Mouse (Mus musculus) liver, embryonic 14.5 days (tissue): ENCODE measurements at regions not wholly inside any gene's neighbourhood (a gene's known extent, or its start where the extent isn't known, plus 50 kb on each side); places are given as distances from the start of the nearest gene placed in this dataset.

Source experiments
- ATAC-seq: fragments of 200-750 bp; cut with Nextera tagmentation; 2 replicates; pipeline ENCODE4 v1.8.0; 2017; ENCODE audit warnings: moderate number of reproducible peaks, mild to moderate bottlenecking, moderate library complexity; ENCODE audit not compliant: insufficient read depth
- DNase-seq, 3 experiments: peaks; one replicate each; pipeline ENCODE4 v3.0.0-alpha.2; 2012 to 2013; ENCODE audit warnings: low read depth in 3 of 3, low spot score in 3 of 3
- H3K27ac ChIP-seq: fragments of 300-500 bp; sonication (generic); 2 replicates; pipeline ENCODE4 v1.5.1; 2014; ENCODE audit warnings: moderate library complexity, mild to moderate bottlenecking, control low read depth, inconsistent platforms
- H3K27me3 ChIP-seq: fragments of 300-500 bp; sonication (generic); 2 replicates; pipeline ENCODE4 v1.6.1; 2014; ENCODE audit warnings: mild to moderate bottlenecking, low read length, moderate library complexity; ENCODE audit not compliant: control insufficient read depth, insufficient read depth
- H3K36me3 ChIP-seq: fragments of 300-500 bp; sonication (generic); replicated peaks from 2 replicates; pipeline ENCODE4 v1.6.1; 2014; ENCODE audit warnings: low read depth; ENCODE audit not compliant: control insufficient read depth, insufficient read depth
- H3K4me1 ChIP-seq, 2 experiments: fragments of 200-500 bp in 1 of 2; fragments of 300-500 bp in 1 of 2; sonication (generic) in 1 of 2; replicated peaks; 2 replicates each; pipeline ENCODE4 v1.6.1; 2012 to 2014; ENCODE audit warnings: antibody characterized with exemption in 1 of 2, inconsistent platforms in 1 of 2, low read length in 1 of 2; ENCODE audit not compliant: control insufficient read depth in 2 of 2, insufficient read depth in 2 of 2
- H3K4me2 ChIP-seq: fragments of 300-500 bp; sonication (generic); 2 replicates; pipeline ENCODE4 v1.6.1; 2014; ENCODE audit warnings: low read depth, mild to moderate bottlenecking, control low read depth, moderate library complexity
- H3K4me3 ChIP-seq, 2 experiments: fragments of 200-500 bp in 1 of 2; fragments of 300-500 bp in 1 of 2; sonication (generic) in 1 of 2; 2 replicates each; pipeline ENCODE4 v1.5.1; 2012 to 2014; ENCODE audit warnings: low read depth in 2 of 2, low read length in 2 of 2, mild to moderate bottlenecking in 2 of 2, control low read depth in 1 of 2, inconsistent platforms in 1 of 2, moderate library complexity in 1 of 2; ENCODE audit not compliant: insufficient read depth in 1 of 2
- H3K9ac ChIP-seq: fragments of 300-500 bp; sonication (generic); replicated peaks from 2 replicates; pipeline ENCODE4 v1.6.1; 2014; ENCODE audit warnings: mild to moderate bottlenecking, control low read depth, moderate library complexity
- H3K9me3 ChIP-seq: fragments of 300-500 bp; sonication (generic); 2 replicates; pipeline ENCODE4 v1.6.1; 2016; ENCODE audit warnings: low read length, mixed read lengths; ENCODE audit not compliant: control insufficient read depth
- CTCF ChIP-seq: IDR thresholded peaks from 2 replicates; pipeline ENCODE4 v1.5.1; 2016; ENCODE audit warnings: antibody characterized with exemption, low read depth, control low read depth
- EP300 ChIP-seq: IDR thresholded peaks from 2 replicates; pipeline ENCODE4 v1.6.1; 2016; ENCODE audit warnings: antibody characterized with exemption, low read depth
- WGBS: fragments of 180-500 bp; shearing (Covaris S2); extraction: QIAGEN DNeasy Blood & Tissue Kit; methylation state at CpG from one replicate; pipeline ENCODE4 v1.1.7; 2014; ENCODE audit not compliant: insufficient replicate concordance; 5-methylcytosine and 5-hydroxymethylcytosine counted together

DNA sequence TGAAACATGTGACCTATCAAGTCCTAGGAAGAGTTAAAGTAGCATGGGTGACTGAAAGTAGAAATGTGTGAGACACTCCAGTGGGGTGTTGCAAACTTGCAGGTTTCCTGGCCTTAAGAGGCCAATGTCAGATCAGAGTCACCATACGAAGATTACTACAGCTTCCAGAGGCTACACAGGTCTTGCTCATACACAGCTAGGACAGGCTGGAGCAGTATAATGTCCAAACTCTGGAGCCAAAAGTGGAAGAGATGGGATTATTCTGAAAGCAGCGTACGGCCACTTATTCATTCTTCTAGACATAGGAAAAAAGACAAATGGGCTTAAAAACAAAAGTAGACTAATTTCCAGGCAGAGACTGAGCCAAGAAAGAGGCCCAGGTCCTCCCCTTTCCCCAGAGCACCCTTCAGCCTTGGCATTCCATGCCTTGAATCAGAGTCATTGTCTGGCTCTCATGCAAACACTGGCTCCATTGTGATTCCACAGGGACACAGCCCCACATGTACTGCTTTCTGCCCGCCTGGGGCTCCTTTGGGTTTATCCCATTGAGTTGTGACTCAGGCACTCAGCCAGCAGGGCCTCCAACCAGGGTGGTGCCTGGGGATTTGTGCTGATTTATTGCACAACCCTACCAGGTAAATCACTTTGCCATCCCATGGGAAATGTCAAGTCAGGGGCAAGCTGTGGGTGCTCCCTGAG, 94.5 kb downstream of the Rassf10 start:
- Histone ChIP-seq H3K9me3 (no peaks in the 10 kb centered on the region), H3K9ac (no peak overlapping the region), H3K4me2 (no peak overlapping the region), H3K4me3 (no peak overlapping the region), H3K36me3 (no peaks in the 10 kb centered on the region), H3K27ac (no peak overlapping the region), H3K27me3 (no peaks in the 10 kb centered on the region), H3K4me1 (peaks cover 0 to 3% of the 10 kb centered on the region in 2 experiments; a peak in 1 of 4 replicates)
- DNase-seq (no peak), ATAC-seq (no peak)
- no peak for TF ChIP-seq EP300
- TF ChIP-seq CTCF, result no peak
- 72% methylated on average over 4 of the region's 4 CpGs for WGBS

DNA sequence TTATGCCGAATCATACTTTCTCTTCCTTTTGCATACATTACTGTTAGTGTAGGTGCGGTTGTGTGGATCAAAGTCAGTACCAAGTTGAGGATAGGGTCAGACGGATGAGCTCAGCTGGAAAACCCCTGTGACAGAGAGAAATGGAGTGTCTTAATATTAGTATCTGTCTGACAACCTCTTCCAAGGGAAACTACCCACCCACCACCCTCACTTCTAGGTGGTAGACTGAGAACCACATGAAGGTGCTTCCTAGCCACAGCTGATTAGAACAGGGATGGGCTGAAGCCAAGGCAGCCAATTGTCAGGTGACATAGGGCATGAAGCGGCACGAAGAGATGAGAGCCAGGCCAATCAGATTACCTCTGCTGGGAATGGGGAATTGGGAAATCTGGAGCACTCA, 95.7 kb downstream of the Rassf10 start:
- Histone ChIP-seq H3K4me3 (no peak overlapping the region), H3K4me1 (peaks cover 0 to 3% of the 10 kb centered on the region in 2 experiments; a peak in 1 of 4 replicates), H3K36me3 (no peaks in the 10 kb centered on the region), H3K27me3 (no peaks in the 10 kb centered on the region), H3K9ac (no peak overlapping the region), H3K9me3 (no peaks in the 10 kb centered on the region), H3K27ac (no peak overlapping the region), H3K4me2 (no peak overlapping the region)
- 62% methylated on average over 5 of the region's 5 CpGs for WGBS
- DNase-seq, result no peak
- TF ChIP-seq EP300 (no peak), CTCF (no peak)
- no peak for ATAC-seq

DNA sequence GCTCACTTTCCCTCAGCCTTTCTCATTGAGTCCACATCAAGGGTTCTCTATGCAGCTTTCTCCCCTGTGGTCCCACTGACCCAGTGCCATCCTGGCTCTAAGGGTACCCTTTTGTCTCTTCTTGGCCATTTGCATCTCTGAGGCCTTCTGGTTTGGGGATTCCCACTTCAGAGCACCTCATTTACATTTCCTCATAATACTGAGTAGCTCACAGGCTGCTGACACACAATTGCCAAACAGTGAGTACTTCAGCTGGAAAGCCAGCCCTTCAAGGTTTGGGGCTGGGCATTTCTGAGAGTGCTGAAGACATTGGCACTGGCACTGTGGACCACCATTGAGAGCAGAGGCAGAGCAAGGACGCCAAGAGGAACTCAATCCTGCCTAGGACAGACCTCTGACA, 99.2 kb downstream of the Rassf10 start:
- TF ChIP-seq CTCF, result no peak
- WGBS, result 14% methylated on average over 1 of the region's 1 CpGs
- Histone ChIP-seq H3K9ac (no peak overlapping the region), H3K4me3 (no peak overlapping the region), H3K27ac (no peak overlapping the region), H3K4me2 (no peak overlapping the region), H3K4me1 (no peaks in the 10 kb centered on the region), H3K9me3 (no peaks in the 10 kb centered on the region), H3K36me3 (no peaks in the 10 kb centered on the region), H3K27me3 (no peaks in the 10 kb centered on the region)
- DNase-seq (no peak), ATAC-seq (no peak)

DNA sequence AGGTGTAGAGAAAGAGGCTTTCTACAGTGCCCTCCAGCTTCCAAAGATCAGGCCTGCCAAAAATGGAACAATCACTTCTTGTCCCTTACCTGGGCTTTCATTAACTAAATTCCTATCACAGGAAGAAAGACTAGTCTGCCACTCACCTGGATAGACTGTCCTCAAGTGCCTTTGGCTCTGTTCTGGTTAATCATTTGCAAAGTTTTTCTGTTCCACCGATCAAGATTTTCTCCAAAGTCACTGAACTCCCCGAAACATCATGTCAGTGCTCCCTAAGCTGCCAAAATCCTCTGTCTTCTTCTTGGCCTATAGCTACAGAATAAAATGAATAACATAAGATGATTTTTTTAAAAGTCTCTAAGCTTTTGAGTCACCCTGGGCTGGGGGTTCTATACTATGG, 102.7 kb downstream of the Rassf10 start:
- Histone ChIP-seq H3K27me3 (no peaks in the 10 kb centered on the region), H3K36me3 (no peaks in the 10 kb centered on the region), H3K4me1 (peaks cover 0 to 8% of the 10 kb centered on the region in 2 experiments; a peak in 2 of 4 replicates), H3K9me3 (no peaks in the 10 kb centered on the region), H3K4me2 (no peak overlapping the region), H3K4me3 (no peak overlapping the region), H3K9ac (no peak overlapping the region), H3K27ac (no peak overlapping the region)
- no peak for ATAC-seq
- TF ChIP-seq CTCF (no peak), EP300 (no peak)
- WGBS, result 63% methylated on average over 2 of the region's 2 CpGs
- no peak for DNase-seq

DNA sequence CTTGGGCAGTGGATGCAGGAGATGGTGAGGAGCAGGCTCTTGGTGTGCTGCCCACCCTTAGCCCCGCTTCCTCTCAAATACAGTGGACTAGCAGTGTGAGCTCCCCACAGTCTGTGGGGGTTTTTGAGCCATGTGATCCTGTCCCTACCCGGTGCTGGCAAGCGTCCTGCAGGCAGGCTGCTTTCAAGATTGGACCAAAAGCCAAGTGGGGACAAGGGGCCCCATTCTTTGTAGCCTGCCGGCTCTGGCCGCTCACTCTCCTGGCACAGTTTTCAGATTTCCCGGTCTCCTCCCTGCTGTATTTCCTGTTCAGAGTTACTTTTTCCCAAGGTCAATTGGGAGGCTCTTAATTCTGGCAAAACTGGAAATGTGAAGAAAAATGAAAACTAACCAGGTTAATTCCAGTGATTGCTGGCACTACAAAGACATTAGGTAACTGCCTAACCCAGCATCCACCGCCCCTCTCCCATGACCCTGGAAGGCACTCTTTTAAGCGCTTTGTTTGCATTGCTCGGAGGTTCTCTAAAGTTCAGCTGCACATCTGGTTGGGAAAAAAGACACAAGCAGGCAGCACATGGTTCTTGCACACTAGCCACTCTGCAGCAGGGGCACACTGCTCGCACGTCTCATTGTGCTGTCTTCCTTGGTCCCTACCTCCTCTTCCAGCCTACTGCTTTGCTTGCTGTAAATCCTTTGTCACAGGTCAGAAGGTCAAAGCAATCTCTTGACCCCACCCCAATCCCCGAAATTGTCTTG, 105.6 kb downstream of the Rassf10 start:
- TF ChIP-seq CTCF (no peak), EP300 (no peak)
- 40% methylated on average over 12 of the region's 12 CpGs for WGBS
- no peak for DNase-seq
- Histone ChIP-seq H3K27me3 (no peaks in the 10 kb centered on the region), H3K36me3 (no peaks in the 10 kb centered on the region), H3K4me3 (no peak overlapping the region), H3K9ac (no peak overlapping the region), H3K4me1 (peaks cover 0 to 8% of the 10 kb centered on the region in 2 experiments; a peak in 2 of 4 replicates), H3K9me3 (no peaks in the 10 kb centered on the region), H3K27ac (no peak overlapping the region), H3K4me2 (no peak overlapping the region)
- no peak for ATAC-seq
